Mouse (Mus musculus): ENCODE measurements around the gene Mt2. TPM values are rescaled to one million over a fixed set of nuclear protein-coding genes. Genes with fewer than 3 reads are reported as not detected.

Mt2 gene
- polyA plus RNA-seq, 1 experiment, result 340 TPM

GRCm38 (mm10) chr8:94169547-94169946 lies 2.9 kb upstream of the Mt2 start:
- Histone ChIP-seq H3K4me1 (ENCODE audit: control insufficient read depth, insufficient read depth, low read length) (peaks cover 9% of the 10 kb centered on the region; the same call in 1 of the 2 replicates), H3K4me3 (ENCODE audit: insufficient read depth, low read length) (no peak overlapping the region), H3K27ac (ENCODE audit: insufficient read depth, low read length) (no peak overlapping the region)
- no peak for TF ChIP-seq POLR2A (IDR thresholded peaks at IDR 0.05; ENCODE audit: low read depth, low read length)
- no peak for TF ChIP-seq CTCF (IDR thresholded peaks at IDR 0.05; ENCODE audit: borderline replicate concordance, insufficient read depth, low read length)

DNA sequence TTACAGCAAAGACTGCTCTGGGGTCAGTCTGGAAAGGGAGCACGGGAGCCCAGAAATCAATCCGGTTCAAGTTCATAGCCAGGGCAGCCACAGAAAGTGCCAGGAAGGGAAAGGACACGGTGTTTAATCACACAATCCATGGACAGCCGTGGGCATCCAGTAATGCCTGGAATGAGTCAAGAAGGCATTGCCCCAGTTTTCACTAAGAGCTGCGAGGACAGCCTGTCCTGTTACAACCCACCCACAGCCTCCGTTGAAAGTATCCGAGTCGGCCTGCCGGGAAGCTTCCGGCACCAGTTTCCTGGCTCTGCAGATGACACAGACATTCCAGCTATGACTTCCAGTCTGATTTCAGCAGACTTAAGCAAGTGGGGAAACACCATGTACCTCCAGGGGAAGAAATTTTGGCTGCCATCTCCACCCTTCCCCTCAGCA lies 1.1 kb upstream of the Mt2 start:
- Histone ChIP-seq H3K4me3 (ENCODE audit: insufficient read depth, low read length) (no peak overlapping the region), H3K4me1 (ENCODE audit: control insufficient read depth, insufficient read depth, low read length) (peaks cover 11% of the 10 kb centered on the region; the same call in 1 of the 2 replicates), H3K27ac (ENCODE audit: insufficient read depth, low read length) (peak overlapping the region; percentile 15; the same call in 1 of the 2 replicates)
- no peak for TF ChIP-seq POLR2A (IDR thresholded peaks at IDR 0.05; ENCODE audit: low read depth, low read length)
- no peak for TF ChIP-seq CTCF (IDR thresholded peaks at IDR 0.05; ENCODE audit: borderline replicate concordance, insufficient read depth, low read length)

GRCm38 (mm10) chr8:94172809-94173732 lies 607 bp downstream of the Mt2 start:
- Histone ChIP-seq H3K4me1 (ENCODE audit: control insufficient read depth, insufficient read depth, low read length) (0 out of 2 replicates have a peak, but pooled peaks cover 9% of the 10 kb centered on the region), H3K4me3 (ENCODE audit: insufficient read depth, low read length) (peak overlapping the region; percentile 59), H3K27ac (ENCODE audit: insufficient read depth, low read length) (no peak overlapping the region)
- TF ChIP-seq CTCF (IDR thresholded peaks at IDR 0.05; ENCODE audit: borderline replicate concordance, insufficient read depth, low read length) (no peak), POLR2A (IDR thresholded peaks at IDR 0.05; ENCODE audit: low read depth, low read length) (peak; percentile 90)

DNA sequence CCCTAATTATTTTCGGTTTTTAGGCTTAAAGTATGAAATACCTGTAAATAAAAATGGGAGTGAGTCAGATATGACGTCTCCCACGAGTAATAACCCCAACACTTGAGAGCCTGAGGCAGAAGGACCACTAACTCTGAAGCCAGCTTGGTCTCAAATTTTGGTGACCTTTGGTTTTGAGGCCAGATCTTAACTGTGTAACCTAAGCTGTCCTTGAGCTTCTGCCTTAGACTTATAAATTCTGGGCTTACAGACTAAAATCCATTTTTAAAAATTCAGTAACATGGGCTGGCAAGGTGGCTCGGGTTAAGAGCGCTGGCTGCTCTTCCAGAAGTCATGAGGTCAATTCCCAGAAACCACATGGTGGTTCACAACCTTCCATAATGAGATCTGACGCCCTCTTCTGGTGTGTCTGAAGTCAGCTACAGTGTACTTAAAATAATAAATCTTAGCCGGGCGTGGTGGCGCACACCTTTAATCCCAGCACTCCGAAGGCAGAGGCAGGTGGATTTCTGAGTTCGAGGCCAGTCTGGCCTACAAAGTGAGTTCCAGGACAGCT lies 1.5 kb downstream of the Mt2 start:
- Histone ChIP-seq H3K4me3 (ENCODE audit: insufficient read depth, low read length) (peak overlapping the region; percentile 59; the same call in 1 of the 2 replicates), H3K27ac (ENCODE audit: insufficient read depth, low read length) (no peak overlapping the region), H3K4me1 (ENCODE audit: control insufficient read depth, insufficient read depth, low read length) (0 out of 2 replicates have a peak, but pooled peaks cover 9% of the 10 kb centered on the region)
- TF ChIP-seq POLR2A (IDR thresholded peaks at IDR 0.05; ENCODE audit: low read depth, low read length), result 0 out of 2 replicates have a peak, but pooled peaks have one; percentile 7
- no peak for TF ChIP-seq CTCF (IDR thresholded peaks at IDR 0.05; ENCODE audit: borderline replicate concordance, insufficient read depth, low read length)

- Histone ChIP-seq H3K4me3 (ENCODE audit: insufficient read depth, low read length) (no peak overlapping the region), H3K27ac (ENCODE audit: insufficient read depth, low read length) (no peak overlapping the region), H3K4me1 (ENCODE audit: control insufficient read depth, insufficient read depth, low read length) (0 out of 2 replicates have a peak, but pooled peaks cover 9% of the 10 kb centered on the region)
- TF ChIP-seq POLR2A (IDR thresholded peaks at IDR 0.05; ENCODE audit: low read depth, low read length), result no peak
- no peak for TF ChIP-seq CTCF (IDR thresholded peaks at IDR 0.05; ENCODE audit: borderline replicate concordance, insufficient read depth, low read length)
Observed at GRCm38 (mm10) chr8:94174619-94175213, 2.3 kb downstream of the Mt2 start.

DNA sequence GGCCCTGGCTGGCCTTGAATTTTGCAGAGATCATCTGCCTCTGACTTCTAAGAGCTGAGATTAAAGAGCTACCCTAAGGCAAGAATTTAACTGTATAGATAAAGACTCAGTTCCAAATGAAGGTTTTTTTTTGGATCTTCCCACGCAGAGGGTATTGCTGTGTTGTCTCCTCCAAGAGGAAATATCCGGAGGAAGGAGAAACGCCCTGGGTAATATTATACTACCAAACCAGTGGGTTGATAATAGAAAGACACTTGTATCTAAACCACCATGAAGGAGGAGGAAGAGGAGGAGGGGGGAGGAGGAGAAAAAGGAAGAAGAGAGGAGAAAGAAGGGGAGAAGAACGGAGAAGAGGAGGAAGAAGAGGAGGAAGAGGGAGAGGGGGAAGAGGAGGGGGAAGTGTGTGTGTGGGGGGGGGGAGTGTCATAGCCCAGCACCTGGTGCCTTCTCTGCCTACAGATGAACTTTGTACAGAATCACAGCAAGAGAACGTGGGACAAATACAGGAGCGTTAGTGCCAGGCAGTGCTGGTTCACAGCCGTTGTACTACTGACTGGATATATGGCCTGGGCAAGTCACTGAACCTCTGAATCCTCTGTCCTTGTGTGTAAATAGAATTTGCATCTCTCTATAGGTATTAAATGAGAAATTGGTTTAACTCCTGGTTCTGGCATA lies 5.4 kb downstream of the Mt2 start:
- Histone ChIP-seq H3K4me1 (ENCODE audit: control insufficient read depth, insufficient read depth, low read length) (peaks cover 4% of the 10 kb centered on the region; the same call in 1 of the 2 replicates), H3K4me3 (ENCODE audit: insufficient read depth, low read length) (no peak overlapping the region), H3K27ac (ENCODE audit: insufficient read depth, low read length) (no peak overlapping the region)
- TF ChIP-seq CTCF (IDR thresholded peaks at IDR 0.05; ENCODE audit: borderline replicate concordance, insufficient read depth, low read length) (no peak), POLR2A (IDR thresholded peaks at IDR 0.05; ENCODE audit: low read depth, low read length) (no peak)

GRCm38 (mm10) chr8:94178857-94179712 lies 6.6 kb downstream of the Mt2 start, which contains the start of gene Mt1:
Gene Mt1, plus strand, starts transcription at chr8:94179082.
- peak; percentile 99 for TF ChIP-seq POLR2A (IDR thresholded peaks at IDR 0.05; ENCODE audit: low read depth, low read length)
- no peak for TF ChIP-seq CTCF (IDR thresholded peaks at IDR 0.05; ENCODE audit: borderline replicate concordance, insufficient read depth, low read length)
- Histone ChIP-seq H3K4me3 (ENCODE audit: insufficient read depth, low read length) (peak within 1 kb of the TSS; percentile 70), H3K27ac (ENCODE audit: insufficient read depth, low read length) (peak within 1 kb of the TSS; percentile 46), H3K4me1 (ENCODE audit: control insufficient read depth, insufficient read depth, low read length) (peaks cover 6% of the 10 kb centered on the region; the same call in 1 of the 2 replicates)

GRCm38 (mm10) chr8:94179713-94180560 lies 7.5 kb downstream of the Mt2 start:
- Histone ChIP-seq H3K27ac (ENCODE audit: insufficient read depth, low read length) (peak overlapping the region; percentile 46; the same call in 1 of the 2 replicates), H3K4me3 (ENCODE audit: insufficient read depth, low read length) (peak overlapping the region; percentile 70), H3K4me1 (ENCODE audit: control insufficient read depth, insufficient read depth, low read length) (peaks cover 2% of the 10 kb centered on the region; the same call in 1 of the 2 replicates)
- TF ChIP-seq POLR2A (IDR thresholded peaks at IDR 0.05; ENCODE audit: low read depth, low read length), result 0 out of 2 replicates have a peak, but pooled peaks have one; percentile 18
- TF ChIP-seq CTCF (IDR thresholded peaks at IDR 0.05; ENCODE audit: borderline replicate concordance, insufficient read depth, low read length), result no peak

Data from embryonic fibroblast, embryonic 13.5 days (primary cell).